Mouse (Mus musculus) cortical plate, adult 2 months (tissue): ENCODE data around the gene Vmn1r203.

Source experiments
- CTCF ChIP-seq: fragments of 200-500 bp; IDR thresholded peaks from 2 replicates; pipeline ENCODE4 v1.5.1; 2011; ENCODE audit warnings: mild to moderate bottlenecking, control low read depth, low read length; ENCODE audit not compliant: insufficient read depth; ENCODE audit errors: extremely low read depth
- POLR2A ChIP-seq: fragments of 200-500 bp; IDR thresholded peaks from 2 replicates; pipeline ENCODE4 v1.6.1; 2011; ENCODE audit warnings: mild to moderate bottlenecking, low read length, control low read depth; ENCODE audit not compliant: insufficient read depth; ENCODE audit errors: extremely low read depth

DNA sequence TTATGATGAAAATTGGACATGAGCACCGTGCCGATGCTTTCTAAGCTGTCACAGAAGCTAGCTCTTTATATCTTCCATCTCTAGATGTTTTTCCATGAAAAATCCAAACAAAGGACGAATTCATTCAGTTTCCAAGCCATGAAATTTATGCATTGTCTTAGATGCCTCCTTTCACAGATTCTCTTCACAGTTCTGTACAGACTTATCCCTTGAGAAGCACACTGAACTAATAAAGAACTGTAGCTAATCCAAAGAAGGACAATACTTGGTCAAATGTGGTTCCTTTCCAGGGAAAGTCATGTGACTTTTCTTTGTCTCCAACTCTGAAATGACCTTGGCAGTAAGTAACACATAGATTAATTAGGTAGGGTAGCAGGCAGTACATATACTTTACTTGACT lies 15.5 kb upstream of the Vmn1r203 start:
- TF ChIP-seq CTCF (no peak), POLR2A (no peak)
